Mouse (Mus musculus): ENCODE measurements around the gene 1700018B08Rik. TPM values are rescaled to one million over a fixed set of nuclear protein-coding genes. Genes with fewer than 3 reads are reported as not detected.

The 1700018B08Rik gene
- polyA plus RNA-seq, 1 experiment from 2014 or later = not detected

Other genes with a start within 250 kb of the 1700018B08Rik start
- gene Fbxo31, start 34.5 kb upstream of the 1700018B08Rik start, polyA plus RNA-seq (2015; fragmentation: Nextera tagmentation; extraction: Ambion mirVana) = 24.4 and 26.8 TPM in 2 replicates
- 372 and 374 TPM in 2 replicates for gene Map1lc3b, start 46.0 kb upstream of the 1700018B08Rik start, polyA plus RNA-seq (2015; fragmentation: Nextera tagmentation; extraction: Ambion mirVana)
- gene Zcchc14, start 108.6 kb upstream of the 1700018B08Rik start, polyA plus RNA-seq (2015; fragmentation: Nextera tagmentation; extraction: Ambion mirVana) = 27.5 and 28.3 TPM in 2 replicates
- gene Jph3, start 185.3 kb upstream of the 1700018B08Rik start, polyA plus RNA-seq (2015; fragmentation: Nextera tagmentation; extraction: Ambion mirVana) = 87.0 and 90.0 TPM in 2 replicates